Mouse (Mus musculus) testis, adult 2 months (tissue): ENCODE data around the gene 4931422A03Rik. TPM values are rescaled to one million over a fixed set of nuclear protein-coding genes. Genes with fewer than 3 reads are reported as not detected.

Source experiments
- H3K27ac ChIP-seq: fragments of 200-500 bp; 2 replicates; pipeline ENCODE4 v1.5.1; 2012; ENCODE audit warnings: low read depth, low read length; ENCODE audit not compliant: control insufficient read depth, insufficient read depth
- H3K27me3 ChIP-seq: fragments of 200-500 bp; 2 replicates; pipeline ENCODE4 v1.6.1; 2012; ENCODE audit warnings: mild to moderate bottlenecking, low read length, moderate library complexity; ENCODE audit not compliant: control insufficient read depth, insufficient read depth
- H3K36me3 ChIP-seq: fragments of 200-500 bp; 2 replicates; pipeline ENCODE4 v1.6.1; 2012; ENCODE audit warnings: mild to moderate bottlenecking, low read length; ENCODE audit not compliant: control insufficient read depth, insufficient read depth
- H3K4me1 ChIP-seq: fragments of 200-500 bp; 2 replicates; pipeline ENCODE4 v1.6.1; 2012; ENCODE audit warnings: low read length; ENCODE audit not compliant: control insufficient read depth, insufficient read depth
- H3K4me3 ChIP-seq: fragments of 200-500 bp; 2 replicates; pipeline ENCODE4 v1.5.1; 2012; ENCODE audit warnings: low read depth, mild to moderate bottlenecking, low read length, moderate library complexity, mixed read lengths; ENCODE audit not compliant: control insufficient read depth
- CTCF ChIP-seq: fragments of 200-500 bp; IDR thresholded peaks from 2 replicates; pipeline ENCODE4 v1.5.1; 2012; ENCODE audit warnings: low read depth, mild to moderate bottlenecking, inconsistent platforms, low read length, moderate library complexity; ENCODE audit not compliant: control insufficient read depth, insufficient read depth, insufficient replicate concordance
- POLR2A ChIP-seq: fragments of 200-500 bp; IDR thresholded peaks from 2 replicates; pipeline ENCODE4 v1.6.1; 2012; ENCODE audit warnings: low read depth, mild to moderate bottlenecking, inconsistent platforms, low read length, moderate library complexity; ENCODE audit not compliant: control insufficient read depth
- polyA plus RNA-seq: library from polyadenylated mRNA; depleted of rRNA; stranded (reverse); fragments of >200 nt; gene quantifications from 2 replicates; pipeline ENCODE4 v1.2.3, GENCODE M21; 2012

Gene 4931422A03Rik
- polyA plus RNA-seq, 1 experiment: 50.4 TPM

- Histone ChIP-seq H3K4me3 (no peak overlapping the region), H3K27me3 (no peaks in the 10 kb centered on the region), H3K27ac (no peak overlapping the region), H3K4me1 (no peaks in the 10 kb centered on the region), H3K36me3 (no peaks in the 10 kb centered on the region)
- TF ChIP-seq POLR2A (no peak), CTCF (no peak)
These were observed 89.2 kb downstream of the 4931422A03Rik start for GRCm38 (mm10) chr2:103939003-103939402.

GRCm38 (mm10) chr2:103938573-103938972, 89.6 kb downstream of the 4931422A03Rik start:
- no peaks in the 10 kb centered on the region for H3K36me3 ChIP-seq
- no peak overlapping the region for H3K27ac ChIP-seq
- H3K4me3 ChIP-seq: no peak overlapping the region
- H3K4me1 ChIP-seq: no peaks in the 10 kb centered on the region
- no peak for TF ChIP-seq CTCF
- TF ChIP-seq POLR2A: no peak
- no peaks in the 10 kb centered on the region for H3K27me3 ChIP-seq

GRCm38 (mm10) chr2:103937670-103938069, 90.5 kb downstream of the 4931422A03Rik start:
- Histone ChIP-seq H3K4me1 (no peaks in the 10 kb centered on the region), H3K27ac (no peak overlapping the region), H3K27me3 (no peaks in the 10 kb centered on the region), H3K36me3 (no peaks in the 10 kb centered on the region), H3K4me3 (no peak overlapping the region)
- TF ChIP-seq CTCF (no peak), POLR2A (no peak)

GRCm38 (mm10) chr2:103936666-103937065, 91.5 kb downstream of the 4931422A03Rik start:
- Histone ChIP-seq H3K4me3 (no peak overlapping the region), H3K27ac (no peak overlapping the region), H3K27me3 (no peaks in the 10 kb centered on the region), H3K4me1 (no peaks in the 10 kb centered on the region), H3K36me3 (no peaks in the 10 kb centered on the region)
- no peak for TF ChIP-seq CTCF
- TF ChIP-seq POLR2A: no peak

GRCm38 (mm10) chr2:103935691-103936435, 92.3 kb downstream of the 4931422A03Rik start:
- no peaks in the 10 kb centered on the region for H3K36me3 ChIP-seq
- no peak overlapping the region for H3K27ac ChIP-seq
- H3K27me3 ChIP-seq: no peaks in the 10 kb centered on the region
- TF ChIP-seq CTCF (no peak), POLR2A (no peak)
- no peaks in the 10 kb centered on the region for H3K4me1 ChIP-seq
- no peak overlapping the region for H3K4me3 ChIP-seq

- Histone ChIP-seq H3K36me3 (no peaks in the 10 kb centered on the region), H3K27me3 (no peaks in the 10 kb centered on the region), H3K4me1 (no peaks in the 10 kb centered on the region), H3K27ac (no peak overlapping the region), H3K4me3 (no peak overlapping the region)
- no peak for TF ChIP-seq CTCF
- TF ChIP-seq POLR2A: no peak
These were observed 93.5 kb downstream of the 4931422A03Rik start for GRCm38 (mm10) chr2:103934670-103935069.

GRCm38 (mm10) chr2:103934270-103934669, 93.9 kb downstream of the 4931422A03Rik start:
- H3K36me3 ChIP-seq: no peaks in the 10 kb centered on the region

More at GRCm38 (mm10) chr2:103934270-103934669, 93.9 kb downstream of the 4931422A03Rik start:
- no peak overlapping the region for H3K4me3 ChIP-seq
- no peaks in the 10 kb centered on the region for H3K27me3 ChIP-seq
- H3K27ac ChIP-seq: no peak overlapping the region
- TF ChIP-seq POLR2A: no peak
- no peak for TF ChIP-seq CTCF
- no peaks in the 10 kb centered on the region for H3K4me1 ChIP-seq
